Mouse (Mus musculus): ENCODE data around the gene St3gal3. TPM values are rescaled to one million over a fixed set of nuclear protein-coding genes. Genes with fewer than 3 reads are reported as not detected.

Gene St3gal3
- 7.6 and 8.5 TPM in 2 replicates for polyA plus RNA-seq (2014; fragmentation: Nextera tagmentation; extraction: Ambion mirVana)

DNA sequence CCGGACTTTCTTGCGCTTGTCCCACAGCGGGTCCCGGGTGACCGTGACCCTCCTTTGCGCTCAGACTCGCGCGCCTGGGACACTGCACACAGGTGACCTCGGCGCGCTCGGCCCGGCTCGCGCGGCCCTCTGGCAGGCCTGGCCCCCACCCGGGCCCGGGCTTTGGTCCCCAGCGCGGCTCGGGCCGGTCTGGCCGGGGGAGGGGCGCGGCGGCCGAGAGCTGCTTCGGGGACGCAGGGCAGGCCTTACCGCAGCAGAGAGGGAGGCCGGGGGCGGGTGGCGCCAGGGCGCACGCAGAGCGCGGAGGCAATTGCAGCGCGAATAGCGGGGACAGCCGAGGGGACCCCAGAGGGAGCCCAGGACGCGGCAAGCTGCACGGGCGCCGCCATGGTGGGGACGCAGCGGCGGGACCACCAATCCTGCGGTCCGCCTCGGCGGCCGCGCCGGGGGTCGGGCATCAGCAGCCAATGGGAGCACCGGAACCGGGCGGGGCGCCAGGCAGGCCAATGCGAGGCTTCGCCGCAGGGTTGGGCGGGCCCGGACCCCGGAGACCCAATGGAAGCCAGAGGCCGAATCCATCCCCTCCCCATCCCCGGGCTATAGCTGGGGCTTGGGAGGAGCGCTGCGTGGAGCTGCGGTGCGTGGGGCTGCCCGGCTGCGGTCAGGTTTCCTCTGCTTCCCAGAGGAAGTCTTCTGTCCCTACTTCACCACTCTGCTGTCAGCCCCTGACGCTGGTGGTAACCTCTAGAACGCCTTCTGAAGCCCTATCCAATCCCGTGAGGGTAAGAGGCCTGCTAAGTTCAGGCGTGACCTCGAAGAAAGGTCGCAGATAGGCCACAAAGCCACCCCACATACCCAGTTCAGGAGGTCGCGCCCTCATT, at the start of gene St3gal3:
TSS of gene St3gal3 (minus strand) at position 430 of the 881 bp plus-strand sequence.
- DNase-seq (ENCODE audit: low spot score) (peak; percentile 98), ATAC-seq (replicated peaks; ENCODE audit: low FRiP score) (peak; percentile 99)
- H3K4me2 ChIP-seq (ENCODE audit: low read depth, low read length, severe bottlenecking): peak within 1 kb of the TSS; percentile 79
- no peaks in the 10 kb centered on the region for H3K9me3 ChIP-seq (ENCODE audit: control insufficient read depth, low read length)
- no peaks in the 10 kb centered on the region for H3K27me3 ChIP-seq (ENCODE audit: control insufficient read depth, insufficient read depth, low read length)
- H3K4me3 ChIP-seq (ENCODE audit: low read depth, low read length): peak within 1 kb of the TSS; percentile 79
- H3K9ac ChIP-seq (ENCODE audit: low read length): peak within 1 kb of the TSS; percentile 79
- peaks cover 9% of the 10 kb centered on the region; the same call in 1 of the 2 replicates for H3K36me3 ChIP-seq (ENCODE audit: control insufficient read depth, insufficient read depth, low read length)
- H3K4me1 ChIP-seq (replicated peaks; ENCODE audit: control insufficient read depth, insufficient read depth, low read length): no peaks in the 10 kb centered on the region
- WGBS: under 1% methylated on average over 79 of the region's 84 CpGs
- H3K27ac ChIP-seq (ENCODE audit: low read depth, low read length): peak within 1 kb of the TSS; percentile 13; the same call in 1 of the 2 replicates

DNA sequence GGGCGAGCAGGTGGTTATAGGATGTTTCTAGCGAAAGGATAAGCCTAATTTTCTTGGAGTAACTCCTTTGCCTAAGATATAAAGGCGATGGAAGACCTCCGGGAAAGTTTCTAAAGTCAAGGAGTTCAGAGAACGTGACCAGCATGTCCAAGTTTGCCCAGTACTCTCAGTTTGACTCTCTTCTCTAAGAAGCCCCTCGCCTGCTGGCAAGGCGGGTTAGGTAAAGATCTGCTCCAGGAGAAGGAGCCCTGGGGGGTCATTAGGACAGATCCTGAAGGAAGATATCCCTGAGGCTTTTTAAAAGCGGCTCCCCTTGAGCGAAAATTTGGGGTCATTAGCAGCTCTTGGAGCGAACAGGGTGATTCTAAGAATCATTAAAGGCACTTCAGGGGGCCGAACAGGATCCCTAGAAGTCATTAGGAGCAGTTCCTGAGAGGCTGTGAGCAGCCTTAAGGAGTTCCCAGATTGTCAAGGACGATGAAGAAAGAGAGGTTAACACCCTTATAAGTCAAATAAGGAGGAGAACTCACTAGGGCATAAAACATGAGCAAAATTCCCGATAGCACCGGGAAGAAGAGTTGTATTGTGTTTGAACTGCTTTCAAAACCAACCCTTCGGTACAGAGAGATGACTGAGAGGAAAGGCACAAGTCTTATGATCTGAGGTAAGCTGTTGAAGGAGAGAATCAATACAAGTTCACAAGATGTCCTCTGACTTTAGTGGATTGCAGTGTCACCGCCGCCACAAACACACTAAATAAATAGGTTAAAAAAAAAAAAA, 45.8 kb upstream of the St3gal3 start:
- H3K9ac ChIP-seq (ENCODE audit: low read length): peak overlapping the region; percentile 35
- ATAC-seq (replicated peaks; ENCODE audit: low FRiP score) (peak; percentile 1; the same call in 1 of the 2 replicates), DNase-seq (ENCODE audit: low spot score) (peak; percentile 59)
- peak overlapping the region; percentile 43 for H3K4me2 ChIP-seq (ENCODE audit: low read depth, low read length, severe bottlenecking)
- peak overlapping the region; percentile 58 for H3K4me3 ChIP-seq (ENCODE audit: low read depth, low read length)
- 13% methylated on average over 17 of the region's 17 CpGs for WGBS
- peaks cover 5% of the 10 kb centered on the region for H3K36me3 ChIP-seq (ENCODE audit: control insufficient read depth, insufficient read depth, low read length)
- no peaks in the 10 kb centered on the region for H3K27me3 ChIP-seq (ENCODE audit: control insufficient read depth, insufficient read depth, low read length)
- H3K4me1 ChIP-seq (replicated peaks; ENCODE audit: control insufficient read depth, insufficient read depth, low read length): no peaks in the 10 kb centered on the region; the same call in 1 of the 2 replicates
- peak overlapping the region; percentile 96 for H3K27ac ChIP-seq (ENCODE audit: low read depth, low read length)
- no peaks in the 10 kb centered on the region for H3K9me3 ChIP-seq (ENCODE audit: control insufficient read depth, low read length)

DNA sequence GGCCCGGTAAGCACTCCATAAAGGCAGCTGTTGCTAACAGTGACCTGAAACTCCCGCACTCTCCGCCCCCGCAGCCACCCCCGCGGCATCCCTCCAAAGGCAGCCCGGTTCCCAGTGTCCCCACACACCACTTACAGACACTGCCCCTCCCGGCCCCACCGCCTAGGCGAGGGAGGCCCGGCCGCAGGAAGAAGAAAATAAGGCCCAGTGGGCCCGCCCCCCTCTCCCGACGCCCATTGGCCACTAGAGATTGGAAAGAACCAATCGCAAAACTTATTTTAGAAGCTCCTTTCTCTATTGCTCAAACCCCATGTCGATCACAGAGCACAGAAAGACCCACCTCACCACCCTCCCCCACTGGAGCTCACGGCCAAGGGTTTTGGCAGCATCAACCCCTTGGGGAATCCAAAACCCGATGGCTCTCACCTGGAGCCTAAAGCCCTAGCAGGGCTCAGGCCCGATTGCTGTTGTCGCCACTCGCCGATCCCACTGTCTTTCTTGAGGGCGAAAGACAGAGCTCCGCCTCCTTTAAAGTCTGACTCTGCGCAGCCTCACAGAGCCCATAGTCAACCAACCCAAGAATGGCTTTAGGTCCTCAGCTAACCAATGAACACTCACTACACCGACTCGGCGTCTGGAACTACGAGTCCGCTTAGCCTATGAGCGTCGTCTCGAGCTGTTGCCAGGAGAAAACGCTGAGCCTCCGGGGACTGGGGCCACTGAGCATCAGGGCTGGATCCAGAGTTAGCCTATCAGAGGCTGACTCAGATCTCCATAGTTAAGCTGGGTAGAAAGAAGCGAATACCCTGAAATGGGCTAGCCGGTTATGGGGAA, 45.0 kb upstream of the St3gal3 start, which contains the start of gene Kdm4a:
TSS of gene Kdm4a (minus strand) at position 577 of the 834 bp plus-strand sequence.
- Histone ChIP-seq H3K27ac (ENCODE audit: low read depth, low read length) (peak within 1 kb of the TSS; percentile 96), H3K4me1 (replicated peaks; ENCODE audit: control insufficient read depth, insufficient read depth, low read length) (no peaks in the 10 kb centered on the region; the same call in 1 of the 2 replicates), H3K27me3 (ENCODE audit: control insufficient read depth, insufficient read depth, low read length) (no peaks in the 10 kb centered on the region), H3K9me3 (ENCODE audit: control insufficient read depth, low read length) (no peaks in the 10 kb centered on the region), H3K4me2 (ENCODE audit: low read depth, low read length, severe bottlenecking) (peak within 1 kb of the TSS; percentile 49), H3K9ac (ENCODE audit: low read length) (peak within 1 kb of the TSS; percentile 71), H3K36me3 (ENCODE audit: control insufficient read depth, insufficient read depth, low read length) (peaks cover 9% of the 10 kb centered on the region), H3K4me3 (ENCODE audit: low read depth, low read length) (peak within 1 kb of the TSS; percentile 58)
- ATAC-seq (replicated peaks; ENCODE audit: low FRiP score): peak; percentile 99
- WGBS: under 1% methylated on average over 37 of the region's 38 CpGs
- DNase-seq (ENCODE audit: low spot score): peak; percentile 94

DNA sequence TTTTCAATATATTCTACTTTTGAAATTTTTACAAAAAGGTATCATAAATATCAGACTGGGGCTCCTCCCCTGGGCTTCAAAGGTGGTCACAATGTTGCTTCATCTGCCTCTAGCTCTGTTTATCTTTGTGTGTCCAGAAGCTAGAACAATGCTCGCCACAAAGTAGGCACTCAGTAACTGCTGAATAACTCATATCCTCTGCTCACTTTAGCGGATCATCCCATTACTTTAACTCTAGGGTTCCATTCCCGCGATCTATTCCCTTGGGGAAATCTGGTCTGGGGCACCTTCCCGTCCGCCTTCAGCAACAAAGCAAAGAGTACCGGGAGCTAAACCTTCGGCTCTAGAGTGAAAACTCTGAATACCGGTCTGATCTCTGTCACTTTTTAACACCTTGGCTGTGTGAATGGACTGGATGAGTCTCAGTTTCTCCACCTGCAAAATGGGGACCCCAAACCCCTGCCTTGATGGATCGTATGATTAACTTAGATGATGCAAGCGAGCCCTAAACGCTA, 44.3 kb upstream of the St3gal3 start:
- peaks cover 9% of the 10 kb centered on the region for H3K36me3 ChIP-seq (ENCODE audit: control insufficient read depth, insufficient read depth, low read length)
- H3K4me3 ChIP-seq (ENCODE audit: low read depth, low read length): peak overlapping the region; percentile 58
- DNase-seq (ENCODE audit: low spot score): no peak
- no peaks in the 10 kb centered on the region; the same call in 1 of the 2 replicates for H3K4me1 ChIP-seq (replicated peaks; ENCODE audit: control insufficient read depth, insufficient read depth, low read length)
- H3K27ac ChIP-seq (ENCODE audit: low read depth, low read length): peak overlapping the region; percentile 96; the same call in 1 of the 2 replicates
- no peaks in the 10 kb centered on the region for H3K9me3 ChIP-seq (ENCODE audit: control insufficient read depth, low read length)
- WGBS: 3% methylated on average over 12 of the region's 12 CpGs
- peak overlapping the region; percentile 49 for H3K4me2 ChIP-seq (ENCODE audit: low read depth, low read length, severe bottlenecking)
- H3K9ac ChIP-seq (ENCODE audit: low read length): peak overlapping the region; percentile 71
- H3K27me3 ChIP-seq (ENCODE audit: control insufficient read depth, insufficient read depth, low read length): no peaks in the 10 kb centered on the region
- no peak for ATAC-seq (replicated peaks; ENCODE audit: low FRiP score)

DNA sequence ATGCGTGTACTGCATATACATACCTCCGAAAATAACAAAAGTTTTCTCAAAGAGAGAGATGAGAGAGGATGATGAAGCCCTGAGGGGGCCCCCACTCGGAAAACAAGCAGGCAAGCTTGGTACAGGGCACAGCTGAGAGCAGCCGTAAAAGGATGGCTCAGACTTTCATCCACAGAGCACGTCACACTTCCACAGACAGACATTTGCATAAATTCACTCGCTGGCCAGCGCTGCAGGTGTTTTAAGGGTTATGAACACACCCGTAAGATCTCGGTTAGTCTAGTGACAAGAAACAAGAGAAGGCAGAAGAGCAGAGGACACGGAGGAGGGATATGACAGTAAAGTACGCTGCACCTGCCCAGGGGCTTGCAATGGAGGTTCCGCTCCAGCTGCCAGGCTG, 37.7 kb upstream of the St3gal3 start:
- WGBS: 93% methylated on average over 12 of the region's 12 CpGs
- ATAC-seq (replicated peaks; ENCODE audit: low FRiP score) (no peak), DNase-seq (ENCODE audit: low spot score) (no peak)
- no peaks in the 10 kb centered on the region for H3K27me3 ChIP-seq (ENCODE audit: control insufficient read depth, insufficient read depth, low read length)
- peaks cover 43% of the 10 kb centered on the region for H3K36me3 ChIP-seq (ENCODE audit: control insufficient read depth, insufficient read depth, low read length)
- H3K9me3 ChIP-seq (ENCODE audit: control insufficient read depth, low read length): no peaks in the 10 kb centered on the region; the same call in 1 of the 2 replicates
- no peak overlapping the region for H3K9ac ChIP-seq (ENCODE audit: low read length)
- no peak overlapping the region for H3K4me3 ChIP-seq (ENCODE audit: low read depth, low read length)
- no peak overlapping the region for H3K4me2 ChIP-seq (ENCODE audit: low read depth, low read length, severe bottlenecking)
- no peak overlapping the region for H3K27ac ChIP-seq (ENCODE audit: low read depth, low read length)
- H3K4me1 ChIP-seq (replicated peaks; ENCODE audit: control insufficient read depth, insufficient read depth, low read length): no peaks in the 10 kb centered on the region

DNA sequence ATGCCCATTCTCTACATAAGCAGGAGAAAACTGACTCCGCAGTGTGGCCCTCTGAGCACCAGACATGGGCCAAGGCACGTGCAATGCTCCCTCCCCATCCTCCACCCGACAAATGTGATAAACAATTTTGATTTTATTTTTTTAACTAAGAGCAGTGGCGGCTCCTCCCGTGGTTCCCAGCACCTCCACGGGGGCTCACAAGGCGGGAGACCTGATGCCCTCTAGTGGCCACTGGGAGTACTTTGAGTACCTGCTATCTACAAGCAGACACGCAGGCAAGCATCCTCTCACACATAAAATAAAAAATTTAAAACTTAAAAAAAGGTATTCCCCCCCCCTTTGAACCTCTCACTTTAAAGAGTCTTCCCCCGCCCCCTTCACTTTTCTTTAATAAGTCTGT, 36.3 kb upstream of the St3gal3 start:
- Histone ChIP-seq H3K4me3 (ENCODE audit: low read depth, low read length) (no peak overlapping the region), H3K4me2 (ENCODE audit: low read depth, low read length, severe bottlenecking) (no peak overlapping the region), H3K36me3 (ENCODE audit: control insufficient read depth, insufficient read depth, low read length) (peaks cover 50% of the 10 kb centered on the region), H3K9ac (ENCODE audit: low read length) (no peak overlapping the region), H3K9me3 (ENCODE audit: control insufficient read depth, low read length) (no peaks in the 10 kb centered on the region; the same call in 1 of the 2 replicates), H3K27me3 (ENCODE audit: control insufficient read depth, insufficient read depth, low read length) (no peaks in the 10 kb centered on the region), H3K4me1 (replicated peaks; ENCODE audit: control insufficient read depth, insufficient read depth, low read length) (no peaks in the 10 kb centered on the region), H3K27ac (ENCODE audit: low read depth, low read length) (no peak overlapping the region)
- ATAC-seq (replicated peaks; ENCODE audit: low FRiP score): no peak
- 91% methylated on average over 9 of the region's 9 CpGs for WGBS
- DNase-seq (ENCODE audit: low spot score): no peak

DNA sequence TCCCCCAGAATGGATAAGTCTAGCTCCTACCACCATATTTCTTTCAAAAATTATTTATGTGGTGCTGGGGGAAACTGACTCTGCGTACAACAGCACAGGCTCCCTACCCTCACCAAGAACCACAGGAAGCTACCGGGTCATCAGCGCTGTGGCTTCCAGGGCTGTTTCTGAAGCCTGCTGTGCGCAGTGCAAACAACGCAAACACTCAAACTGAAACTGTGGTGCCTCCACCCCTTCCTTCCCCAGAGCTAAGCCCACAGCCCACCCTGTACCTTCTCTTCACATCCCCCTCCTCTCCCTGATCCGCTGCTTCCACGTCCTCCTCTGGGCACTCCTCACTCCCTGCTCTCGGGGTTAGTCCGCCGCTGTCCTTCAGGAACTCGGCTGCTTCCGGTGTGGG, 27.4 kb upstream of the St3gal3 start:
- Histone ChIP-seq H3K4me2 (ENCODE audit: low read depth, low read length, severe bottlenecking) (no peak overlapping the region), H3K27ac (ENCODE audit: low read depth, low read length) (no peak overlapping the region), H3K4me3 (ENCODE audit: low read depth, low read length) (no peak overlapping the region), H3K9me3 (ENCODE audit: control insufficient read depth, low read length) (no peaks in the 10 kb centered on the region), H3K36me3 (ENCODE audit: control insufficient read depth, insufficient read depth, low read length) (peaks cover 50% of the 10 kb centered on the region), H3K9ac (ENCODE audit: low read length) (no peak overlapping the region), H3K27me3 (ENCODE audit: control insufficient read depth, insufficient read depth, low read length) (no peaks in the 10 kb centered on the region), H3K4me1 (replicated peaks; ENCODE audit: control insufficient read depth, insufficient read depth, low read length) (no peaks in the 10 kb centered on the region)
- no peak for ATAC-seq (replicated peaks; ENCODE audit: low FRiP score)
- DNase-seq (ENCODE audit: low spot score): no peak
- 92% methylated on average over 12 of the region's 12 CpGs for WGBS
